Mouse (Mus musculus) layer of hippocampus, postnatal 10 days (tissue): ENCODE data around the gene Rab44. TPM values are rescaled to one million over a fixed set of nuclear protein-coding genes. Genes with fewer than 3 reads are reported as not detected.

Source experiments
- DNase-seq, 2 experiments: peaks; one replicate each; pipeline ENCODE4 v3.0.0; 2021; ENCODE audit warnings: low spot score in 2 of 2
- total RNA-seq, 2 experiments: library from RNA; stranded (reverse); gene quantifications; 2 replicates each; pipeline ENCODE4 v1.2.3; 2021

Gene Rab44
- total RNA-seq, 2 experiments from 2014 or later = 0.13 to 0.59 TPM

GRCm38 (mm10) chr17:29126561-29126960, 12.6 kb downstream of the Rab44 start:
- peak in 1 of 2 experiments; percentile 0 for DNase-seq

- DNase-seq = no peak
Measured at GRCm38 (mm10) chr17:29129341-29129740, 15.4 kb downstream of the Rab44 start.

- no peak for DNase-seq
Measured at GRCm38 (mm10) chr17:29135066-29135465, 21.1 kb downstream of the Rab44 start.

GRCm38 (mm10) chr17:29136236-29136635, 22.3 kb downstream of the Rab44 start:
- DNase-seq = peak; percentile 57 to 73

GRCm38 (mm10) chr17:29137906-29138305, 24.0 kb downstream of the Rab44 start:
- no peak for DNase-seq

- no peak for DNase-seq
Measured at GRCm38 (mm10) chr17:29141577-29141976, 27.6 kb downstream of the Rab44 start.

- DNase-seq = no peak
Measured at GRCm38 (mm10) chr17:29143266-29143665, 29.3 kb downstream of the Rab44 start.

GRCm38 (mm10) chr17:29145101-29145500, 31.2 kb downstream of the Rab44 start:
- DNase-seq = no peak

GRCm38 (mm10) chr17:29147273-29147672, 33.3 kb downstream of the Rab44 start:
- no peak for DNase-seq

GRCm38 (mm10) chr17:29147773-29148172, 33.8 kb downstream of the Rab44 start:
- DNase-seq = no peak

GRCm38 (mm10) chr17:29149766-29150165, 35.8 kb downstream of the Rab44 start:
- no peak for DNase-seq

GRCm38 (mm10) chr17:29152547-29152946, 38.6 kb downstream of the Rab44 start:
- no peak for DNase-seq

- DNase-seq = no peak
Measured at GRCm38 (mm10) chr17:29154247-29154646, 40.3 kb downstream of the Rab44 start.

GRCm38 (mm10) chr17:29155355-29156135, 41.6 kb downstream of the Rab44 start:
- DNase-seq = no peak

GRCm38 (mm10) chr17:29156396-29156795, 42.5 kb downstream of the Rab44 start:
- DNase-seq = no peak

GRCm38 (mm10) chr17:29156866-29157265, 42.9 kb downstream of the Rab44 start:
- no peak for DNase-seq

GRCm38 (mm10) chr17:29158899-29159298, 45.0 kb downstream of the Rab44 start:
- DNase-seq = no peak

- no peak for DNase-seq
Measured at GRCm38 (mm10) chr17:29159320-29159719, 45.4 kb downstream of the Rab44 start.

- no peak for DNase-seq
Measured at GRCm38 (mm10) chr17:29159743-29160455, 46.0 kb downstream of the Rab44 start.

- no peak for DNase-seq
Measured at GRCm38 (mm10) chr17:29162334-29162733, 48.4 kb downstream of the Rab44 start.

GRCm38 (mm10) chr17:29164469-29165111, 50.6 kb downstream of the Rab44 start:
- peak in 1 of 2 experiments; percentile 30 for DNase-seq

- DNase-seq = no peak
Measured at GRCm38 (mm10) chr17:29165452-29165851, 51.5 kb downstream of the Rab44 start.
